Mouse (Mus musculus) CH12.LX (cell line): Measurements from ENCODE around the gene Sugp1. TPM values are rescaled to one million over a fixed set of nuclear protein-coding genes. Genes with fewer than 3 reads are reported as not detected.

Experiments used
- DNase-seq: peaks from one replicate; pipeline ENCODE4 v3.0.0-alpha.2; 2013; ENCODE audit errors: extremely low read depth
- H3K27ac ChIP-seq: 2 replicates; pipeline ENCODE4 v1.5.1; 2012; ENCODE audit warnings: low read depth, mild to moderate bottlenecking, control low read depth, moderate library complexity; ENCODE audit not compliant: insufficient read depth
- H3K27me3 ChIP-seq: replicated peaks from 2 replicates; pipeline ENCODE3; 2012; ENCODE audit warnings: inconsistent platforms
- H3K36me3 ChIP-seq, 2 experiments: replicated peaks in 1 of 2; 2 replicates each; pipeline versions ENCODE3 to v1.6.1; 2012; ENCODE audit warnings: inconsistent platforms in 1 of 2, low read length in 1 of 2, mild to moderate bottlenecking in 1 of 2, mixed read lengths in 1 of 2, moderate library complexity in 1 of 2; ENCODE audit not compliant: control insufficient read depth in 1 of 2, insufficient read depth in 1 of 2
- H3K4me1 ChIP-seq, 2 experiments: 2 replicates each; pipeline ENCODE4 v1.6.1; 2012; ENCODE audit warnings: inconsistent platforms in 1 of 2, moderate library complexity in 1 of 2; ENCODE audit not compliant: insufficient read depth in 2 of 2, control insufficient read depth in 1 of 2
- H3K4me2 ChIP-seq: 2 replicates; pipeline ENCODE4 v1.6.1; 2012; ENCODE audit warnings: low read depth, mild to moderate bottlenecking, control low read depth; ENCODE audit not compliant: poor library complexity, insufficient read depth, severe bottlenecking
- H3K4me3 ChIP-seq, 3 experiments: fragments of 150-350 bp in 1 of 3; sonication (generic) in 1 of 3; replicated peaks in 1 of 3; 2 replicates each; pipeline versions ENCODE3 to v1.5.1; 2011 to 2012; ENCODE audit warnings: low read depth in 2 of 3, low read length in 2 of 3, mild to moderate bottlenecking in 2 of 3, moderate library complexity in 2 of 3, control low read depth in 1 of 3, improper control_type of control experiment in 1 of 3, inconsistent platforms in 1 of 3, mixed read lengths in 1 of 3; ENCODE audit not compliant: poor library complexity in 1 of 3
- H3K79me2 ChIP-seq: replicated peaks from 2 replicates; pipeline ENCODE4 v1.6.1; 2012; ENCODE audit warnings: mild to moderate bottlenecking, moderate library complexity; ENCODE audit not compliant: control insufficient read depth, poor library complexity, insufficient read depth, severe bottlenecking; ENCODE audit errors: extremely low read depth
- H3K9ac ChIP-seq: 2 replicates; pipeline ENCODE4 v1.6.1; 2012; ENCODE audit warnings: low read depth, mild to moderate bottlenecking, control low read depth, moderate library complexity; ENCODE audit not compliant: insufficient read depth
- H3K9me3 ChIP-seq: replicated peaks from 2 replicates; pipeline ENCODE3; 2012; ENCODE audit warnings: low read length, inconsistent platforms, mixed read lengths
- BHLHE40 ChIP-seq: IDR thresholded peaks from 2 replicates; pipeline ENCODE4 v1.6.1; 2011; ENCODE audit warnings: mild to moderate bottlenecking, low read depth, low read length, improper control_type of control experiment
- E2F4 ChIP-seq: IDR thresholded peaks from 2 replicates; pipeline ENCODE4 v1.6.1; 2011; ENCODE audit warnings: low read depth, low read length, improper control_type of control experiment; ENCODE audit not compliant: insufficient replicate concordance
- EP300 ChIP-seq: IDR thresholded peaks from 2 replicates; pipeline ENCODE4 v1.6.1; 2011; ENCODE audit warnings: low read length, improper control_type of control experiment
- ETS1 ChIP-seq: conservative IDR thresholded peaks from 2 replicates; pipeline ENCODE4 v1.6.1; 2012; ENCODE audit warnings: low read depth, mild to moderate bottlenecking, inconsistent platforms, low read length, improper control_type of control experiment, moderate library complexity
- GABPA ChIP-seq: IDR thresholded peaks from 2 replicates; pipeline ENCODE4 v1.6.1; 2012; ENCODE audit warnings: low read depth, low read length, improper control_type of control experiment, inconsistent platforms; ENCODE audit not compliant: insufficient replicate concordance
- HCFC1 ChIP-seq: IDR thresholded peaks from 2 replicates; pipeline ENCODE4 v1.6.1; 2012; ENCODE audit warnings: low read depth, mild to moderate bottlenecking, inconsistent platforms, low read length, improper control_type of control experiment
- IRF4 ChIP-seq: IDR thresholded peaks from 2 replicates; pipeline ENCODE4 v1.6.1; 2014; ENCODE audit warnings: low read depth, mild to moderate bottlenecking, inconsistent platforms, low read length, improper control_type of control experiment
- JUN ChIP-seq: IDR thresholded peaks from 2 replicates; pipeline ENCODE4 v1.6.1; 2011; ENCODE audit warnings: low read depth, mild to moderate bottlenecking, low read length, improper control_type of control experiment, moderate library complexity; ENCODE audit not compliant: insufficient read depth
- KAT2A ChIP-seq: IDR thresholded peaks from 2 replicates; pipeline ENCODE4 v1.6.1; 2012; ENCODE audit warnings: low read length, improper control_type of control experiment, inconsistent platforms; ENCODE audit not compliant: insufficient replicate concordance
- MAX ChIP-seq: IDR thresholded peaks from 2 replicates; pipeline ENCODE4 v1.6.1; 2011; ENCODE audit warnings: low read length, improper control_type of control experiment
- MAZ ChIP-seq: IDR thresholded peaks from 2 replicates; pipeline ENCODE4 v1.6.1; 2012; ENCODE audit warnings: low read depth, mild to moderate bottlenecking, inconsistent platforms, low read length, improper control_type of control experiment, moderate library complexity
- MEF2A ChIP-seq: IDR thresholded peaks from 2 replicates; pipeline ENCODE4 v1.6.1; 2014; ENCODE audit warnings: low read depth, mild to moderate bottlenecking, inconsistent platforms, low read length, improper control_type of control experiment, borderline replicate concordance
- MXI1 ChIP-seq: IDR thresholded peaks from 2 replicates; pipeline ENCODE4 v1.6.1; 2011; ENCODE audit warnings: mild to moderate bottlenecking, low read depth, low read length, improper control_type of control experiment
- MYC ChIP-seq: IDR thresholded peaks from 2 replicates; pipeline ENCODE4 v1.6.1; 2011; ENCODE audit warnings: low read depth, mild to moderate bottlenecking, improper control_type of control experiment, low read length
- NELFE ChIP-seq: IDR thresholded peaks from 2 replicates; pipeline ENCODE4 v1.6.1; 2011; ENCODE audit warnings: low read depth, low read length, improper control_type of control experiment
- NRF1 ChIP-seq: IDR thresholded peaks from 2 replicates; pipeline ENCODE4 v1.6.1; 2014; ENCODE audit warnings: low read depth, mild to moderate bottlenecking, inconsistent platforms, low read length, improper control_type of control experiment, moderate library complexity
- POLR2A ChIP-seq: IDR thresholded peaks from 2 replicates; pipeline ENCODE4 v1.6.1; 2011; ENCODE audit warnings: low read depth, mild to moderate bottlenecking, improper control_type of control experiment, low read length
- SIN3A ChIP-seq: IDR thresholded peaks from 2 replicates; pipeline ENCODE4 v1.6.1; 2012; ENCODE audit warnings: low read length, improper control_type of control experiment, inconsistent platforms
- SMC3 ChIP-seq: IDR thresholded peaks from 2 replicates; pipeline ENCODE4 v1.6.1; 2011; ENCODE audit warnings: low read depth, low read length, improper control_type of control experiment
- TBP ChIP-seq: conservative IDR thresholded peaks from 2 replicates; pipeline ENCODE4 v1.6.1; 2011; ENCODE audit warnings: low read depth, low read length, improper control_type of control experiment
- TCF12 ChIP-seq: IDR thresholded peaks from 2 replicates; pipeline ENCODE4 v1.6.1; 2014; ENCODE audit warnings: low read depth, mild to moderate bottlenecking, inconsistent platforms, low read length, improper control_type of control experiment
- UBTF ChIP-seq: IDR thresholded peaks from 2 replicates; pipeline ENCODE4 v1.6.1; 2012; ENCODE audit warnings: low read depth, mild to moderate bottlenecking, inconsistent platforms, low read length, improper control_type of control experiment, moderate library complexity
- USF1 ChIP-seq: IDR thresholded peaks from 2 replicates; pipeline ENCODE4 v1.6.1; 2014; ENCODE audit warnings: low read depth, mild to moderate bottlenecking, inconsistent platforms, low read length, improper control_type of control experiment
- USF2 ChIP-seq: conservative IDR thresholded peaks from 2 replicates; pipeline ENCODE4 v1.6.1; 2011; ENCODE audit warnings: low read depth, low read length, improper control_type of control experiment
- ZC3H11A ChIP-seq: IDR thresholded peaks from 2 replicates; pipeline ENCODE4 v1.6.1; 2012; ENCODE audit warnings: low read depth, mild to moderate bottlenecking, inconsistent platforms, low read length, improper control_type of control experiment
- ZKSCAN1 ChIP-seq: IDR thresholded peaks from 2 replicates; pipeline ENCODE4 v1.6.1; 2012; ENCODE audit warnings: low read depth, inconsistent platforms, low read length, improper control_type of control experiment, borderline replicate concordance
- ZMIZ1 ChIP-seq: IDR thresholded peaks from 2 replicates; pipeline ENCODE4 v1.6.1; 2012; ENCODE audit warnings: low read depth, mild to moderate bottlenecking, inconsistent platforms, low read length, improper control_type of control experiment
- ZNF384 ChIP-seq: IDR thresholded peaks from 2 replicates; pipeline ENCODE4 v1.6.1; 2012; ENCODE audit warnings: low read depth, low read length, improper control_type of control experiment, inconsistent platforms
- dilution Hi-C: fragments of 300-500 bp; cut with MboI; formaldehyde crosslinking; loops from 2 replicates; pipeline ENCODE4 v1.14.3; 2020; ENCODE audit warnings: low sequenced_read_pairs; ENCODE audit not compliant: extremely low pct_unique_long_range_greater_than_20kb, extremely low pct_ligation_motif_present
- in situ Hi-C: fragments of 300-500 bp; cut with MboI; formaldehyde crosslinking; loops from 3 replicates; pipeline ENCODE4 v1.14.3; 2019; ENCODE audit warnings: low sequenced_read_pairs, low pct_ligation_motif_present, low pct_unique_long_range_greater_than_20kb, mixed read lengths
- polyA plus RNA-seq: library from polyadenylated mRNA; unstranded; fragments of >175 nt; gene quantifications from 2 replicates; pipeline ENCODE4 v1.2.1, GENCODE M21; 2012; ENCODE audit warnings: low read depth; ENCODE audit not compliant: insufficient read length
- total RNA-seq, 2 experiments: library from RNA; depleted of rRNA; stranded (reverse); fragments of 300-350 nt in 1 of 2; fragments of >200 nt in 1 of 2; gene quantifications; 2 replicates each; pipeline ENCODE4 v1.2.3; 2012 to 2014

Gene Sugp1
- total and polyA plus RNA-seq, 3 experiments: 5.3 to 43.9 (median 21.8) TPM

- peak; percentile 75; the same call in 1 of the 2 replicates for TF ChIP-seq SIN3A
- TF ChIP-seq USF1: peak; percentile 27; the same call in 1 of the 2 replicates
- no peak for TF ChIP-seq USF2
- TF ChIP-seq POLR2A: no peak
- no peak for TF ChIP-seq UBTF
- peak; percentile 66 for TF ChIP-seq EP300
Observed at GRCm38 (mm10) chr8:70003204-70003657, 39.4 kb upstream of the Sugp1 start (continued).

GRCm38 (mm10) chr8:70004345-70004744, 38.3 kb upstream of the Sugp1 start:
- Histone ChIP-seq H3K4me3 (no peak overlapping the region), H3K36me3 (no peaks in the 10 kb centered on the region), H3K4me2 (no peak overlapping the region), H3K27me3 (no peaks in the 10 kb centered on the region), H3K27ac (no peak overlapping the region), H3K4me1 (peaks cover 4 to 27% of the 10 kb centered on the region in 2 experiments; a peak in 3 of 4 replicates), H3K79me2 (no peaks in the 10 kb centered on the region), H3K9me3 (no peaks in the 10 kb centered on the region), H3K9ac (no peak overlapping the region)
- TF ChIP-seq HCFC1 (no peak), ETS1 (no peak), SMC3 (no peak), TBP (no peak), NRF1 (no peak), USF1 (no peak), KAT2A (no peak), E2F4 (no peak), POLR2A (no peak), ZMIZ1 (no peak), ZKSCAN1 (no peak), MAZ (no peak), JUN (no peak), ZC3H11A (no peak), EP300 (no peak), GABPA (no peak)
- in situ Hi-C loops (loop anchor here (5.0 kb wide), 2 partner anchors 37 to 82 kb away; no protein-coding TSS in a partner anchor), dilution Hi-C loops (no loop called here)
- no peak for DNase-seq

GRCm38 (mm10) chr8:70005178-70005577, 37.4 kb upstream of the Sugp1 start:
- Histone ChIP-seq H3K79me2 (no peaks in the 10 kb centered on the region), H3K27ac (no peak overlapping the region), H3K36me3 (no peaks in the 10 kb centered on the region), H3K4me1 (peaks cover 4 to 27% of the 10 kb centered on the region in 2 experiments; a peak in 3 of 4 replicates), H3K4me3 (no peak overlapping the region), H3K9me3 (no peaks in the 10 kb centered on the region), H3K4me2 (no peak overlapping the region), H3K9ac (no peak overlapping the region), H3K27me3 (no peaks in the 10 kb centered on the region)
- in situ Hi-C loops: no loop called here
- dilution Hi-C loops: no loop called here
- no peak for DNase-seq
- TF ChIP-seq MAX (no peak), IRF4 (no peak), NELFE (no peak), EP300 (no peak), MEF2A (no peak), MXI1 (no peak), ZKSCAN1 (no peak), BHLHE40 (no peak), ETS1 (no peak), MYC (no peak), ZMIZ1 (no peak), KAT2A (no peak), USF1 (no peak), TCF12 (no peak), JUN (no peak), ZNF384 (no peak), GABPA (no peak)
